Mouse (Mus musculus) R1 (cell line): Measurements from ENCODE around the gene Usp34.
"Not testable (repeated sequence)": the region's sequence is repeated elsewhere in the genome, so short reads cannot be mapped to it uniquely, and the experiment has no call there.

Experiments used
- DNase-seq: peaks from one replicate; pipeline ENCODE4 v3.0.0-alpha.2; 2018; ENCODE audit warnings: low read depth, low spot score

The Usp34 gene

DNA sequence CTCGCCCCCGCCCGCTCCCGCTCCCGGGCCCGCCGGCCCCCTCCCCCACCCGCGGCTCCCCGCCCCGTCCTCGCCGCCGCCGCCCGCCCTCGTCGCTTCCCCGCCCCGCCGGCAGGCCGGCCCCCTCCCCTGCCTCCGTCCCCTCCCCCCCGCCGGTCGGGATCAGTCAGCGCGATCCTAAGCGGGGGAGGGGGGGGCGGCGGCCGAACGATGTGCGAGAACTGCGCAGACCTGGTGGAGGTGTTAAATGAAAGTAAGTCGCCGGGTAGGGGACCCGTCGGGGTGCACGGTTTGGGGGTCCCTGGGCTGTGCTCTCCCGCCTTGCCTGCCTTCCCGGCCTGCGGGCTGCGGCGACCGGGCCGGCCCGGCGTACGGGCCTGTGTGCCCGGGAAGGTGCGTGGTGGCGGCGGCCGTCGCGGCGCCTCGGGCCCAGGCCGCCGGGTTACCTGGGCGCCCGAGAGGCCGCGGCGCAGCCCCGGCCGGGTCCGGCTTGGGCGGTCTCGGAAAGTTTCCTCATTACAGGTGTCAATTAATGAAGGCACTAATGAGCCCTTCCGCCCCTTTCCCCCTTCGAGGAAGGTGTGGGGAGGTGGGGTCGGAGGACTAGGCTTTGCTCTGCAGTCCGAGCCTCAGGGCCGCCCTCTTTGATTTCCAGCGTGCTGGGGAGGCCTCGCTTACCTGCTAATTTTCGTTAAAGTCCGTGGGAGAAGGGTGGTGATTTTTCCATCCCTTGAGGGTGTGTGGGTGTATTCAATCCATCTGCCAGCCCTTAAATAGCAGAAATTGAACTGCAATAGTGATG, at the start of gene Usp34:
Gene Usp34 (plus strand): TSS at position 132 of the 802 bp plus-strand sequence.
- peak; percentile 71 for DNase-seq

DNA sequence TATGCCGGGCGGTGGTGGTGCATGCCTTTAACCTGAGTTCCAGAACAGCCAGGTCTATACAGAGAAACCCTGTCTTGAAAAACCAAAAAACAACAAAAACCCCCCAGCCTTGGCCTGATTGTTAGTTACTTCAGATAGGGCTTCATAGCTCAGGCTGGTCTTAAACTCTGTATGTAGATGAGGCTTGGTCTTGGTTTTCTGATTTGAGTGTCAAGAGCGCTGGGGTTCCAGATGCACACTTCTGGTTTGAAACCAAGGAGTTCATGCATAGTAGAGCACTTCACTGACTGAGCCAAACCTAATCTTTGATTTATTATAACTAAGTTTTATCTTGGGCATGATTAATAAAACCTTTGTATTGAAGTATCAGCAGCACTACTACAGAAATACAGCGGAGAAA, 47.6 kb upstream of the Usp34 start:
- no peak for DNase-seq

DNA sequence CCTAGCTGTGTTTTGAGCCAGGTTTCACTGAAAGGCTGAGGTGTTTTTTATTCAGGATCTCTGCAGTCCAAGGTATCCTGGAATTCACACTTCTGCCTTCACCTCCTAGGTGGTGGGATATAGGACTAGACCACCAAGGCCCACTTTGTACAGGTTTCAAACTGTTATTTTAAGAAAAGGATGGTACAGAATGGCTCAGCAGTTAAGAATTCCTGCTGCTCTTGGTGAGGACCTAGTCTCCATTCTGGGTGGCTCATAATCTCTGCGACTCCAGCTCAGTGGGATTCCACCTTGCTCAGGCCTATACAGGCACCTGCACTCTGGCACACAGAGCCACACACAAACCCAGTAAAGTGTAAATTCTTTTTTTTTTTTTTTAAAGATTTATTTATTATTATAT, 47.2 kb upstream of the Usp34 start:
- DNase-seq: no peak

DNA sequence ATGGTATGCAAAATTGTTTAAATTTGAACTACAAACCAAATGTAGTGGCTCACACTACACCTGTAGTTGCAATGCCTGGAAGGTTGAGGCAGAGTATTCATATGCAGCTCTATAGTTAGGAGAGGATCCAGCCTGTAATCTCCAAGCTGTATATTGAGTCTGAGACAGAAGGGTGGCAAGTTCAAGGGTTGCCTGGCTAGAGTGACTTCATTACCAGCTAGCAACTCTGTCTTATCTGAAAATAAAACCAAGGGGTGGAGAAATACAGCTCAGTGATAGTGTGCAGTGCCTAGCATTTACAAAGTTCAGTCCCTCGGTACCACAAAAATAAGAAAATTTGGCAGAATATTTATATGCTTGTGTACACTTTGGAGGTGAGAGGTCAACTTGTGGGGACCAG, 46.5 kb upstream of the Usp34 start:
- DNase-seq: no peak

DNA sequence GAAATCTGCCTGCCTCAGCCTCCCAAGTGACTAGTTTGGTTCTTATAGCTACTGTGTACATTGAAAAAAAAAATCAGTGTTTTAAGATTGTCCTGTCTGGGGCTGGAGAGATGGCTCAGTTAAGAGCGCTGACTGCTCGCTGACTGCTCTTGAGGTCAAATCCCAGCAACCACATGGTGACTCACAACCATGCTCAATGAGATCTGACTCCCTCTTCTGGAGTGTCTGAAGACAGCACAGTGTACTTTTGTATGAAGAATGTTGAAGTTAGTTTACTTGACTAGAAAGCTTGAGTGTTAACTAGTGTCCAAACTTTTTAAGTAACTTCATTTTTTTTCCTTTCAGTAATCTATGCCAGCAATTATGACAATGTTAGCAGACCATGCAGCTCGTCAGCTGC, 45.2 kb upstream of the Usp34 start:
- DNase-seq: peak; percentile 76

DNA sequence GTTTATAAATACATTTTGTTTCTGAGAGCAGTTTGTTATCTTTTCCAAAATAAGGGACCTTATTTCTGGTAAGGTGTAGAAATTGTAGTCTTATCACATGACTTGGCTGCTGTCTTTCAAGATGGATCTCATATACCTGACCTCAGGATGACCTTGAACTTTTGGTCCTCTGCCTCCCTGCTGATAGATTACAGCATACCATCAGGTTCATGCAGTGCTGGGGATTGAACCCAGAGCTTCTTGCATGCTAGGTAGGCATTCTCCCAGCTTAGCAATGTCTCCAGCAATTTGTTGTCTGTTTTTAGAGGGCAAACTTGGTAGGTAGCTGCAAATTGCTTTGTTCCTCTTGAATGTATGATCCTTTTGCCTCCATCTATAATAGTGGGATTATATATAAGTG, 41.7 kb upstream of the Usp34 start:
- DNase-seq: peak; percentile 90

DNA sequence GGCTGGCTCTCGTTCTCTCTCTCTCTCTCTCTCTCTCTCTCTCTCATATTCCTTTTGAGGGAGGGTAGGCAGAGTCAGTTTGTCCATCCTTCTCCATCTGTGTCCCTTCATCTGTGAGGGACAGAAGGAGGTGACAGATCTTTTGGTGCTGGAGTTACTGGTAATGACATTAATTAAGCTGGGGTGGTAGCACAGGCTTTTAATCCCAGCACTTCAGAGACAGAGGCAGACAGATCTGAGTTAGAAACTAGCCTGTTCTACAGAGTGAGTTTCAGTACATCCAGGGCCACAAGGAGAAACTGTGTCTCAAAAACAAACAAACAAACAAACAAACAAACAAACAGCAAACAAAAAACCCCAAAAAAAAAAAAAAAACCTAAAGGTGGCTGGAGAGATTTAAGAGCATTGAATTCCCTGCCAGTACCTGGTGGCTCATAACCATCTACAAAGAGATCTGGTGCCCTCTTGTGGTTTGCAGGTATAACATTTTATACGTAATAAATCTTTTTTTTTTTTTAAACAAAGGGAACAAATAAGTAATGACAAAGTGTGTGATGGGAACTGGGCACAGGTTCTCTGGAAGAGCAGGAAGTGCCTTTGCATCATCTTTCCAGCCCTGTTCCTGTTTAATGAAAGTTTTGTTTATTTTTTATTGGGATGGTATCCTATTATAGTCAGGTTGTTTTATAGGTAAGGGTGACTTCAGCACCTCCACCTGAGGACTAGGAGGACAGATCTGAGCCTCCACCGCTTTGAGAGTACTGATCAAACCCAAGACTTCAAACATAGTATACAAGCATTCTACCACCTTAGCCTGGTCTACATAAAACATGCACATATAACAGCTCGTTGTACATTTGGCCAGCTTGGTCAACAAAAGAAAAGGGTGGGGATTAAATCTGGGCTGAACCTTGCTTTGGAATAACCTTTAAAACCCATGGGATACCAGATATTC, 34.6 kb upstream of the Usp34 start:
- DNase-seq: peak; percentile 66

DNA sequence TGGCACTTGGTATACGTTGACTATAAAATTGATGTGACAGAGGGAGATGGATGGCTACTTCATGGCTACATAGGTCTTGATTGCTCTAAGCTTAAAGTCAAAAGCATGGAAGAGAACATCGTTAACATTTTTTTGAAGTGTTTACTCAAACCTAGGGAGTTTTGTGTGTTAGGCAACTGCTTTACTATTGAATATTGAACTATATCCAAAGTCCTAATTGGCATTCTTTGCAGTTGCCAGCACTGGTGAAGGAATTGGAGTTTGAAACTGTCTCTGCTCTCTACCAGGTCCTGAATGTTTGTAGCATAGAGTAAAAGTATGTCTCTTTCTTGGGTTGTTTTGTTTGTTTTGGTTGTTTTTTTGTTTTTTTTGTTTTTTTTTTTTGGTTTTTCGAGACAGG, 30.9 kb upstream of the Usp34 start:
- DNase-seq: no peak

DNA sequence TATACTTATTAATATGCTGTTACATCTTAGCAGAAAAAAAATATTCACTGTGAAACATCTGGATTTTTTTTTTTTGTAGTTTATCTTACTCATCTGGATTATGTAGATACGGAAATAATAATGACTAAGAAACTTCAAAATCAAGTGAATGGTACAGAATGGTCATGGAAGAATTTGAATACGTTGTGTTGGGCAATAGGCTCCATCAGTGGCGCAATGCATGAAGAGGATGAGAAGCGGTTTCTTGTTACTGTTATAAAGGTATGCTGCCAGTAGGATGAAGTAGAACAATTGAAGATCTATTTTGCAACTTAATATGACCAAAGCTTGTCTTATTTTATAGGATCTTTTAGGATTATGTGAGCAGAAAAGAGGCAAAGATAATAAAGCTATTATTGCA, 22.2 kb upstream of the Usp34 start:
- no peak for DNase-seq

DNA sequence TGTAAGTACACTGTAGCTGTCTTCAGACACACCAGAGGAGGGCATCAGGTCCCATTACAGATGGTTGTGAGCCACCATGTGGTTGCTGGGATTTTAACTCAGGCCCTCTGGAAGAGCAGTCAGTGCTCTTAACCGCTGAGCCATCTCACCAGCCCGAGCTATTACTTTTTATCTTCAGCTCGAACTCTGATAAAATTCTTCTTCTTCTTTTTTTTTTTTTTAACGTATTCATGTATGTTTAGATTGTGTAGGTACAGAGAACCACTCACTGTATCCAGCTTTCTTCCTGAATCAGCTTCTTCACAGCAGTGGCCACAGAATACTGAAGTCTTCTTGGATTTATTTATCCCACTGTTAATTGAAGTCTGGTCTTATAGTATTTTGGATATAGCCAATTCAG, 17.8 kb upstream of the Usp34 start:
- not testable (repeated sequence) for DNase-seq

DNA sequence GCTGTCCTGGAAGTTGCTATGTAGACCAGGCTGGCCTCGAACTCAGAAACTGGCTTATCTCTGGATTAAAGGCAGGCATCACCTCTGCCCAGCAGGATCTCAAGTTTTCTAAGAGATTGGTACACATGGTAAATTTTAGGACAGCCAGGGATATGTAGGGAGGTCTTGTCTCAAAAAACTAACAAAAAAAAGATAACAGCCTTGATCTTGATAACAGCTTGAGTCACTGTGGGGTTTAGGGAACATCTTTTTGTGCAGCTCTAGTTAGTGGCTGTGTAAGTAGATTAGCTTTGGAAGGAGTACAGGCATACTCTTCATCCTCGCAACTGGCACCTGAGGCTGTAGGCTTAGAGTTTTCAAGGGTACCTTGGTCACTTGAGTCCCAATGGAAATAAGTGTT, 9.3 kb upstream of the Usp34 start:
- no peak for DNase-seq

DNA sequence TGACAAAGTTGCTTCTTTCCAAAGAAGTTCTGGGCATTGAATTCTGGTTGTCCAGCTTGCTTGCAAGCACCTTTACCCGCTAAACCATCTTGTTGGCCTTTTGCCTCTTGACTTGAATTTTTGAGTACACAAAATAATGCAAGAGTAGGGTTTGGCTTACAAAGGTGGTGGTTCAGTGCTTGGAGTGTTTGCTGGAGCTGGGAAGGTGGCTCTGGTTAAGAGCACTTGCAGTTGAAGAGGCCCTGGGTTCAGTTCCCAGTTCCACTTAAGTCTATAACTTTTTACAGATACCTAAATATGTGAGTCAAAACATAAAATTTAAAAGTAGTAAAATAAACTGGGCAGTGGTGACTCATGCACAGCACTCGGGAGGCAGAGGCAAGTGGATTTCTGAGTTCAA, 8.4 kb upstream of the Usp34 start:
- DNase-seq: no peak

DNA sequence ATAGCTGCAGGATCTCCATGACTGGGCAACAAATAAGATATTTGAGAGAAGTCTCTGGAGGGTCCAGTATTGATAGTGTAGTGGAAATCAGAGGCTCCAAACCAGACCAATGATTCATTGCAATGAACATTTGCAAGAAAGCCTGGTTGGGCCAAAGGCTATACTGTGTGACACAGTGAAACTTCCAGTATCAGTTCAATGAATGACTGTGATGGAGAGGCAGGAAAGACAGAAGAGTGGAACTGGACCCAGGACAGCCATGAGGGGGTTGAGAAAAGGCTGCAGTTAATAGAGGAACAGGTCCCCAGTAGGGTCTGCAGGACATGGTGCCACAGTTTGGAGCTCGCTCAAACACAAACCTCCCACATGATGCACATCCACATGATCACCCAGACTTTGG, 6.8 kb upstream of the Usp34 start:
- DNase-seq: no peak

DNA sequence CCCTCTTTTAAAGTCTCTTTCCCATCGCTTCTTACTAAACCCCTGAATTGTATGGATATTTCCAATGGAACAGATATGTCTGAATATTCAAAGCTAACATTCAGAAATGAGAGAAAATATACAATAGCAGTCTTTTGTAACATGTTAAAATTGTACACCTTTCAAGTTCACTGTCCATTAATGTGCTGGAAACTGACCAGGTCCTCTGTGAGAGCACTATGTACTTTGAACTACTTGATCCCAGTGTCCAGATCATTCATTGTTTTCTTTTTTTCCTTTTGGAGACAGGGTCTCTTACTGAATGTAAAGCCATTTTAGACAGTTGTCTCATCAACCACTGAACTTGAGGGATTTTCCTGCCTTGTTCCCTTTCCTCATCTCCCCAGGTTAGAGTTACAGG, 3.6 kb upstream of the Usp34 start:
- no peak for DNase-seq

DNA sequence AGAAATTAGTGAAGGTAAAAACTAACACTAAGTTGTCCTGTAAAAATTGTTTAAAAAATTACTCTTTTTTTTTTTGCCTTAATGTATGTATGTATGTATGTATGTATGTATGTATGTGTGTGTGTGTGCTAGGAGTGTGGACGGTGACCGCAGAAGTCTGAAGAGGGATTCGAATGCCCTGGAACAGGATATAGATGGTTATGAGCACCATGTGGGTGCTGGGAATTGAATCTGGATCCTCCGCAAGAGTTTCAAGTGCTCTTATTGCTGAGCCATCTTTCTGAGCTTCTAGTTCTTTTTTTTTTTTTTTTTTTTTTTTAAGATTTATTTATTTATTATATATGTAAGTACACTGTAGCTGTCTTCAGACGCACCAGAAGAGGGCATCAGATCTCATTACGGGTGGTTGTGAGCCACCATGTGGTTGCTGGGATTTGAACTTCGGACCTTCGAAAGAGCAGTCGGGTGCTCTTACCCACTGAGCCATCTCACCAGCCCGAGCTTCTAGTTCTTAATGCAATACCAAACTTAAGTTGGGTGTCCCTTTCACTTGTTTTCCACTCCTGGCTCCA, 1.5 kb upstream of the Usp34 start:
- DNase-seq: peak; percentile 30

DNA sequence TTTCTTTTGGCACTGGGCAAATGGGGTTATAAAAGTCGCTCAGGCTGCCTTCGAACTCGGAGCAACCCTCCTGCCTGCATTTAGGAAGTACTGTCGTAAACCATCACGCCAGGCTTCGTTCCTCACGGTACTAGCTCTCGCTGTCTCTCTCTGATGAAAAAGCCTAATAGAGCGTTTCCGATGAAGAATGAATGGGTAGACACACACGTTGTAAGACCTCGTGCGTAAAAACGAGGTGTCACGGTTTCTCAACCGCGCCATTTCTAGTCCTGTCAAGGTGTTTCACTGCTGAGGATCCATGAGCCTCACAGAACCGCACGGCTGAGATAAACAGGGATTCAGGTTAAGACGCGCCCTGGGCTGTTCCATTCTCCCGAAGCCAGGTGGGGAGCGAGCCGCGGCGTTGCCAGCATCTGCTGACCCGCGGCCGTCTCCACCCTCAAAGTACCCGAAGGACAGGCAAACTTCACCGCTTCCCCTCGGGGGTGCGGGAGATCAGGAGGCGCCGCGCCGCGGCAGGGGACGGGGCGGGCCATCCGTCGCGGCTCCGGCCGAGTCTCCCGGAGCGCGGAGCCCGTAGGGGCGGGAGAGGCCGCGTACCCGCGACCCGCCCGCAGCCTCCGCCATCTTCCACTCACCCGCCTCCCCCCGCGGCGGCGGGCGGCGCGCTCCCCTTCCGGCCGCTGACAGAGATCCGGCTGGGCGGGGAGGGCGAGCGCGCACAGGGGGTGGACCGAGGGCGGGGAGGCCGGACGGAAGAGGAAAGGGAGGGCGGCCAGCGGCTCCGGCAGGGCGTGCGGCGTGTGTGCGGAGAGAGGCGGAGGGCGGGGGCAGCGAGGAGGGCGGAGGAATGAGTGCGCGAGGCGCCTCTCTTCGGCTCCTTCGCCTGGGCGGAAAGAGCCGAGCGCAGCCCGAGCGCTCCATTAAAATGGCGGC, 754 bp upstream of the Usp34 start:
- DNase-seq: peak; percentile 90

DNA sequence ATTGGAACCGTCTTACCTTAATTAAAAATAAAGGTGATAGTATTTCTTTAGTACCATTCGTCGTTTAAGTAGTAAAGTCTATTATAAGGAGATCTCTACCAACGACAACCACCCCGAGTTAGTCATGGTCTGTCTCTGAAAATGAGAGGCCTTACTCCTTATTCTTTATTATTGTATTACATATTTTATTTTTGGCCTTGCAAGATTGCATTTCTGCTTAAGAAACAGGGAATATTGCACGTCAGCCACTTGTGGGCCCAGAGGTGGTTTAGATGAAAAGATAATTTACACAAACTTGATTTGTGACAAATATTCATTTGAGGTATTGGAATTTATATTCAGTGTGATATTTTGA, 848 bp downstream of the Usp34 start:
- DNase-seq: no peak

DNA sequence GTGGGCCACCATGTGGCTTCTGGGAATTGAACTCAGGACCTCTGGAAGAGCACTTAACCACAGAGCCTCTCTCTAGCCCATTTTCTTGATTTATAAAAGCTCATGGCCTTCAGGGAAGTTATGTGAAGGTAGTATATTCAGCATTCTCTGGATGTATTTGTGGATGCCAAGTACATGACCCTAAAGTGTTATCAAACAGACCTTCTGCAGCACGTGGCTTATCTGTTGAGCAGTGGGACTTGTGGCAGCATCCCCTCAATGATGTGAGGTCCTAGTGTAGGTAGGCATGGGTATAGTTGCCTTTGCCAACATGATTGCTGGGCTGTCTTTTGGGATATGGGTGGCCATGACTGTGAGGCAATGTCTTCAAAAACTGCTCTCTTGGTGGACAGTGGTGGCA, 6.8 kb downstream of the Usp34 start:
- DNase-seq: no peak

DNA sequence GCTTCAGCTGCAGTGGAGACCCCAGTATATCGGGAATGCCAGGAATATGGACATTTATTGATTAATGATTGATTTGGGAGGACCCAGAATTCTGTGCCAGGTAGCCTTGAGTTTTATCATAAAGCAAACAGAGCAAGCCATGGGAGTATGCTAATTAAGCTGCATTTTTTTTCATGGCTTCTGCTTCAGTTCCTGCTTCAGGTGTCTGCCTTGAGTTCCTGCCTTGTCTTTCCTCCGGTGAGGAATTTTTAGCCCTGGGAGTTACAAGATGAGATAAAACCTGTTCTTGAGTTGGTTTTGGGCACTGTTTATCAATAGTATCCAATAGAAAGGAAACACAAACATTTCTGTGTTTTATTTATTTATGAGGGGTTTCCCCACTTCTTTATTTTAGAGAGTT, 22.7 kb downstream of the Usp34 start:
- DNase-seq: no peak

DNA sequence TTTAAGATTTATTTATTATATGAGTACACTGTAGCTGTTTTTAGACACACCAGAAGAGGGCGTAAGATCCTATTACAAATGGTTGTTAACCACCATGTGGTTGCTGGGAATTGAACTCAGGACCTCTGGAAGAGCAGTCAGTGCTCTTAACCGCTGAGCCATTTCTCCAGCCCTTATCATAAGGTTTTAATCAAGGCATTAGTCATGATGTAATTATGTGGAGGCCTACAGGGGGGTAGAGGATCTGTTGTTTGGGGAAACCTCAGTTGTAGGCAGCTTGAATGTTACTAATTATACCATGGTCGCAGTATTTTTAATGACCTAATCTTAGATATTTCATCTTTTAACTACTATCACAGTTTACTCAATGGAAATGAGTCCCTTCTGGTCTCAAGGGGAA, 25.4 kb downstream of the Usp34 start:
- DNase-seq: no peak

DNA sequence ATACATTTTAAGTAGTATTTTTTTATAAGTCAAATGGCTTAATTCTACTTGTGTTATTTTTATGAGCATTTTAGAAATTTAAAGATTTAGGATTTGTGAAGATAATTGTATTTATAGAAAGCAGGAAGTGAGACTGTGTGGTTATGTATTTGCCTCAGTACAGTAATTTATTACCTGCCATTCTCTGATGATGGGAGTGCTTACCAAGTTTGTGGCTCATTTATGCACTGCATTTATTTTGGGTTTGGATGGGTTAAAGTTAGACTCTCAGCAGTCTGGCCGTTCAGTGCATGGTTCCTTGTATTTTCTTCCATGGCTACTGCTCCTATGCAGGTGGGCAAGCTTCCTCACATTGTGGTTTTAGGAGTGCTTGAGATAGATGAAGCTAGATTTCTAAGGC, 28.5 kb downstream of the Usp34 start:
- no peak for DNase-seq
